Mouse (Mus musculus) mouse trophoblast stem cell (cell line): ENCODE results near the gene Cenpv.

Experiments
- in situ Hi-C, 2 experiments: fragments of 300-500 bp; cut with MseI, MboI; formaldehyde crosslinking; loops; 2 replicates in 1 of 2; 3 replicates in 1 of 2; pipeline ENCODE4 v1.15.1; 2025

Gene Cenpv

GRCm38 (mm10) chr11:62554163-62554855 is 15.2 kb upstream of the Cenpv start:
- in situ Hi-C loops: no loop called here

DNA sequence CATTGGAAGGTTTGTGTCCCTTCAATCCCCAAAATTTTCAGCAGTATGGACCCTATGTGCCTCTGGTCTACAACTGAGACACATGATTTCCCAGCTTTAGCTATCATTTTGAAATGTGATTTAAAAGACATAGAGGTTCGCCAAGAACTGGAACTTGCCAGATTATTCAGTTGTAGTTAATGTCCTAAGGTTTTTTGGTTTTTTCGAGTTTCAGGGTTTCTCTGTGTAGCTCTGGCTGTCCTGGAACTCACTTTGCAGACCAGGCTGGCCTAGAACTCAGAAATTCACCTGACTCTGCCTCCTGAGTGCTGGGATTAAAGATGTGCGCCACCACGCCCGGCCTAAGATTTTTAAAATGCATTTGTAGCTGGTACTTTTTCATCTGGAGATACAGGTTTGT is 14.6 kb upstream of the Cenpv start:
- in situ Hi-C loops: no loop called here

- in situ Hi-C loops: no loop called here
Observed at GRCm38 (mm10) chr11:62553186-62553585, 14.1 kb upstream of the Cenpv start.

DNA sequence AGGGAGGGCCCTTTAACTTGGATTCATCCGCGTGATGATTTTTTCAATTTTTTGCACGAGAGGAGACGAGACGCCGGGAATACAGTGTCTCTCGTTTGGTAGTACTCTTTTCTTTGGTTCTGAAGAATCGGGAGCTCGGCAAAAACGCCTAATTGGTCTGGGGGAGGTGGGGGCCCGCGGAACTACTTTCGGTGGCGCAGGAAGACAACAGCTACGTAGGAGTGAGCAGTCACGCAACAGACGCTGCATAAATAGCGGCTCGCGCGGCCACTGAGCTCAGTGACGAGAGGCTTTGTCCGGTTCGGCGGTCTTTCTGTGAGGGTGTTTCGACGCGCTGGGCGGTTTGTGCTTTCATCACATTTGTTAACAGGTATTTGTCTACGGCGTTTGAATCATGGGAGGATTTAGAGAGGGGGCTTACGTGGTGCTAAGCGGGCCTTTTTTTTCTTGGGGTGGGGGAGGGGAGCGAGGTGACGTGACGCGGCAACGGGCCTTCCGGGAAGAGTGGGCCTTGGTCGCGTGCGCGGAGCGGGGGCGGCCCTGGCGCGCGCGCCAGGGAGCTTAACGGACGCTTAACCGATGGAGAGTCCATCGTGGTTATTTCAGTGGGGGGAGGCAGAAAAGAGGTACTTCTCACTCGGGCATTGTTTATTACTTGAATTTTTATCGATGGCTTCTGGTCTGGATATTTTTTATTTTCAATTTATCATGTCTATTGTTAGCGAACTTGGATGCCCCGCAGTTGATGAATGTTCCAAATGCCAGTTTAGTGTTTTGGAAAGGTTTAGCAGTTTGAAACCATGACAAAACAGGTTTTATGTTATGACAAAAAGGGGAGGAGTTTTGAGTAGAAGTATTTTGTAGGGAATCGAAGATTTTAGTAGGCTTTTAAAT is 12.4 kb upstream of the Cenpv start:
- in situ Hi-C loops: no loop called here

GRCm38 (mm10) chr11:62550727-62551225 is 11.7 kb upstream of the Cenpv start, which contains the start of gene Ubb:
TSS of gene Ubb (plus strand) at chr11:62551171.
- in situ Hi-C loops: no loop called here

GRCm38 (mm10) chr11:62550227-62550685 is 11.2 kb upstream of the Cenpv start:
- in situ Hi-C loops: no loop called here

GRCm38 (mm10) chr11:62549782-62550181 is 10.7 kb upstream of the Cenpv start:
- in situ Hi-C loops: no loop called here

DNA sequence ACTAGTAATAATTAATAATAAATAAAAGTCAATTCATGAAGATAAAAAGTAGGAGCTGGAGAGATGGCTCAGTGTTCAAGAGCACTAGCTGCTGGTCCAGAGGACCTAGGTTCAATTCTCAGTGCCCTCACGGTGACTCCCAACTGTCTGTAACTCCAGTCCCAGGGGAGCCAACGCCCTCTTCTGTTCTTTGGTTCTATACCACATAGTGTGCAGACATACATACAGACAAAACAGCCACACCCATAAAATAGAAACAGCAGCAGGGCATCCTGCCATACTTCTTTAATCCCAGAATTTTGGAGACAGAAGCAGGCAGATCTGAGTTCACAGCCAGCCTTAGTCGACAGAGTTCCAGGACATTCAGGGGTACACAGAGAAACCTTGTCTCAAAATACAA is 4.9 kb upstream of the Cenpv start:
- in situ Hi-C loops: no loop called here

- in situ Hi-C loops: no loop called here
Observed at GRCm38 (mm10) chr11:62541581-62541980, 2.5 kb upstream of the Cenpv start.

DNA sequence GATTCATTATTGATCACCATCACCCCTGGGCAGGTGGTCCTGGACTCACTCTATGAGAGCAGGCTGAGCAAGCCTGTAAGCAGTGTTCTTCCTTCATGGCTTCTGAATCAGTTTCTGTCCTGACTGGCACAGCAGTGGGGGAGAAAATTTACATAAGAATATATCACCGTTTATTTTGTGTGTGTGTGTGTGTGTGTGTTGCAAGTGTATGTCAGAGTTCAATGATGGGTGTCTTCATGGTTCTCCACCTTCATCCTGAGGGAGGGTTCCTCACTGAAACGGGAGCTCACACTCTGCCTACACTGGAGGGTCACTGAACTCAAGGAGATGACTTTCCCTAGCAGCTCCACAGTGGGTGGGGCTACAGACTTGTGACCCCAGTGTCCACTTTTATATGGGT is 1.9 kb upstream of the Cenpv start:
- in situ Hi-C loops: no loop called here

- in situ Hi-C loops: no loop called here
Observed at GRCm38 (mm10) chr11:62540167-62540566, 1.1 kb upstream of the Cenpv start.

DNA sequence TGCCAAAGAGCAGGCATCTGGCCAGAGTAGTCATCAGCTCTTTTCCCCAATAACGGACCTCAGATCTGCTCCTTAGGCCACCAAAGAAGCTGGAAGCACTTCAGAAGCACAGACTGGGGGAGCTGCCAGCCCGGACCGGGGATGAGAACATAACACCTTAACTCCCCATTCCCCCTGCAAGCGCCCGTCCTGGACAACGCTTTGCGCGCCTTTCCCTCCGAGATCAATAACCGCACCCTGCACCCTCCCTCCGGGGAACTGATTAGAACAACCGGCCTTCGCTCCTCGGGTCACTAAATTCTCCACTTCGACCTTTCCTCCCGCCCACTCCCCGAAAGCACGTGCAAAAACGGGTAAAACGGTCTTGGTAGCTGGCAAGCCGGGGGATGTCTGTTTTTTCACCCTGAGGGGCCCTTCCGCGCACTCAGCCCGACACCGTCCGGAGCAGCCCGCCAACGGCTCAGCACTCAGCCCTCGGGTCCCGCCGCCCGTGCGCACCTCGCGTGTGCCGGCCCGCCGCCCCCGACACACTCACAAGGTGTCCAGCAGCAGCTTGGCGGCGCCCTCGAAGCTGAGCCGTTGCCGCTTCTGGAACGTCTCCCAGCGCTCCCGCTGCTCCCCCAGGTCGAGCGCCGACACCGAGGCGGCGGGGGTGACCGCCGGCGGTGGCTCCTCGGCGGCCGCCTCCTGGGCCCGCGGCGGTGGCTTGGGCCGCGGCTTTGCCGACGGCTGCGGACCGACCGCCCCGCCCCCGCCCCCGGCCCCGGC is 556 bp downstream of the Cenpv start:
- in situ Hi-C loops: no loop called here

- in situ Hi-C loops: no loop called here
Observed at GRCm38 (mm10) chr11:62537590-62537989, 1.5 kb downstream of the Cenpv start.

DNA sequence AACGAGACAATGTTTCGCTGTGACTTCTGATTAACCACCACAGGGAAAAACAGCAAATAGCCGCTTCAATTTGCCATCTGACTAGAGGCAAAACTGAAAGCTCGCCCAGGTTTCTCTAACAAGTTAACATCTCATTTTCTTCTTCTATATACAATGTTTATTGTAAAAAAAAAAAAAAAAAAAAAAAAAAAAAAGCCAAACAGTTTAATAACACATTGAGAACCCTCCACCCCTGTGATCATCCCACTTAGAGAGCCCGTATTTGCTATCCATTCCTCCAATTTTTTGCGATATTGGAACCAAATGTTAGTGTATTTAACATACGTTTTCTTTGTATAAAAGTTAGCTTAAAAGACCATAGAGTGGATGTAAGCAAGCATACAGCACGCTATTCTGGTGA is 2.0 kb downstream of the Cenpv start:
- in situ Hi-C loops: no loop called here

GRCm38 (mm10) chr11:62522283-62522682 is 16.8 kb downstream of the Cenpv start:
- in situ Hi-C loops: no loop called here

- in situ Hi-C loops: no loop called here
Observed at GRCm38 (mm10) chr11:62518991-62519390, 20.1 kb downstream of the Cenpv start.

DNA sequence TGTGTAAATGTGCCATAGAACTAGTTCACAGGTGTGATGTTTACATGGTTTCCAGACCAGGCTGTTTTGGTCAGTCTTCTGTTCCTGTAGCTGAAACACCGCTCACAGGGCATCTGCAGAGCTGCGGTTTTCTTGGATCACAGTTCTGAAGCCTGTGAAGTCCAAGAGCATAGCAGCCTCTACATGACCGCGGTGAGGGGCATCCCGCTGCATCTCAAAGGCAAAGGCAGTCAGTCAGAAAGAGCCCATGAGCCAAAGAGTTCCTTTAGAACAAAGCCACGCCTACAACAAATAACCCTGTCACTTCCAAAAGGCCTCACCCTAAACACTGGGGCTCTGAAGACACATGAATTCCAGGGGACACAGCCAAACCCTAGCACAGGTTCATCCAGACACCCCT is 25.8 kb downstream of the Cenpv start:
- in situ Hi-C loops: no loop called here

DNA sequence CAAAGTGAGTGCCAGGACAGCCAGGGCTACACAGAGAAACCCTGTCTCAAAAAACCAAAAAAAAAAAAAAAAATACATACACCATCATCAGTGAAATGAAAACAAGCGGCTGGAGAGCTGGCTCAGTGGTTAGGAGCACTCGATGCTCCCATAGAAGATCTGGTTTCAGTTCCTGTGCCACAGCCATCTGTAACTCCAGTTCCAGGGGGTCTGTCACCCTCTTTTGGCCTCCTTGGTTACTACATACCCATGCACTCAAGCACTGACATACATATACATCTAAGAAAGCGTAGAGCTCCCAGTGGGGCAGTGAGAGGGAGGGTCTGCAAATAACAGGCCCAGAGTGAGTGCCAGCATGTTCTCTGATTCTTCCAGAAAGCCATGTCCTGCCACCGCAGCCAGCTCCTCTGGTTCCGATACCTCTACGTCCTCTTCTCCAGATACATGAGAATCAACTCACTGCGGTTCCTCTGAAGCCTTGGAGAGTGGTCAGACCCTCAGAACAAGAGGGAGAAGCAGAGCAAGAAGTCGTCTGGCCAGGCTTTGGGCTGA is 26.5 kb downstream of the Cenpv start:
- in situ Hi-C loops: no loop called here

DNA sequence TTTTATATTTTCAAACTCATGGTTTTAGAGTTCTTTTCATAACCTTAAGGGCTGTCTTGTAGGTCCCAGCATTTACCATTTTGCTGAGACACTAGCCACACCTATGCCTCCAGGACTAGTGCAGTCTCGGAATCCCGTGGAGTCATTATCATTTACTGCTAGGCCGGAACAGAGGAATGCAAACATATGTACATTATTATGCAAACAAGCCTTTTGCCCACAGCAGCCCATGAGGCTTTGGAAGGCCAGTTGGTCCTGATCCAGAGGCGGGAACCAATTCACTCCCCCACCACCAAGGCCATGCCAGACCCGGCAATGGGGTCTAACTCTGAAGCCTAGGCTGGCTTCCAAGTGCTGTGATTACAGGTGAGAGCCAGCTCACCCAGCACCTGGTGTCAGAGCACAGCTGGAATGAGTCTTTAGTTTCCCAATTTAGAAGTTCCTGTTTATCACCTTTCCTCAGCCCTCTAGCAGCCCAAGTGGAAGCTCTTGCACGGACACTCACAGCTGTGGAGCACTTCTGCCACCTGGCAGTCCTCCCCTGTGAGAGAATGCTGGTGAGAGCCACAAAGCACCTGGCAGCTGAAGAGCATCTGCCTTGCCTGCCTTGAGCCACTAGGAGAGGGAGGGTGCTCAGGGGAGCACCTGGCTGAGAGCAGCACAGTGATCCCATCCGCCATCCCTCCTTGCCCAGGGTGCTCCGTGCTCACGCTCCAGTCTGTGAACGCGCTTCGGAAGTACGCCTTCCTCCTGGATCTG is 27.4 kb downstream of the Cenpv start:
- in situ Hi-C loops: no loop called here

GRCm38 (mm10) chr11:62510956-62511355 is 28.1 kb downstream of the Cenpv start:
- in situ Hi-C loops: no loop called here

- in situ Hi-C loops: no loop called here
Observed at GRCm38 (mm10) chr11:62509571-62509970, 29.5 kb downstream of the Cenpv start.
